ENCODE assay signal across 8 mouse cellular contexts in genomic region chrX:36561650-36562049, GRCm38 (mm10). TPM values are rescaled to one million over a fixed set of nuclear protein-coding genes. Genes with fewer than 3 reads are reported as not detected.
DNase-seq lines count a peak whose midpoint lies in the region; ATAC-seq and TF ChIP-seq lines count a peak whose summit lies in the region.

No protein-coding gene starts in this region.

- TF ChIP-seq POLR2A in liver, adult 2 months (IDR thresholded peaks at IDR 0.05; ENCODE audit: extremely low read depth, insufficient read depth, low read length): no peak

- DNase-seq in liver, adult 2 months (ENCODE audit: extremely low read depth, low read depth, low spot score): peak; percentile 82
- no peak for DNase-seq in liver, embryonic 11.5 days (ENCODE audit: low spot score)
- peak; percentile 19 for DNase-seq in c-Kit-negative CD71-positive TER-119-positive erythroid progenitor cells, embryonic 14.5 days (ENCODE audit: low read depth, low spot score)
- peak; percentile 5 to 57 for DNase-seq in frontal cortex, postnatal 10 days (ENCODE audit: low spot score in 2 of 2)
- DNase-seq in hindlimb bud, embryonic 11.5 days (ENCODE audit: extremely low spot score, low read depth, low spot score): peak; percentile 20
- peak; percentile 49 to 59 for DNase-seq in left cerebral cortex, postnatal 36 days (ENCODE audit: low spot score in 2 of 2)
- DNase-seq in ovary, adult 18-20 months (ENCODE audit: low spot score): peak; percentile 38
- DNase-seq in thymus, postnatal 0 days (ENCODE audit: low spot score): peak; percentile 74

- H3K27ac ChIP-seq in liver, adult 2 months (replicated peaks; ENCODE audit: insufficient read depth, low read depth, low read length): no peak overlapping the region
- no peak overlapping the region for H3K27ac ChIP-seq in liver, embryonic 11.5 days (ENCODE audit: low read depth, low read length)

- 3% methylated on average over 7 of the region's 7 CpGs for WGBS in liver, adult 2 months
- 10% methylated on average over 7 of the region's 7 CpGs for WGBS in liver, embryonic 11.5 days

- intact Hi-C loops in left cerebral cortex, postnatal 36 days (cut with DNase I): loop anchor here (2.0 kb wide), 1 partner anchor 27 kb away; no protein-coding TSS in a partner anchor

- peak; percentile 58 for TF ChIP-seq CTCF in liver, adult 2 months (IDR thresholded peaks at IDR 0.05; ENCODE audit: low read depth, low read length)

- no peaks in the 10 kb centered on the region for H3K4me1 ChIP-seq in liver, adult 2 months (ENCODE audit: control insufficient read depth, insufficient read depth, low read length)
- H3K4me1 ChIP-seq in liver, embryonic 11.5 days (replicated peaks; ENCODE audit: control insufficient read depth, insufficient read depth, low read length): no peaks in the 10 kb centered on the region

- ATAC-seq in liver, embryonic 11.5 days (replicated peaks; ENCODE audit: low FRiP score): no peak

- no peaks in the 10 kb centered on the region for H3K36me3 ChIP-seq in liver, adult 2 months (ENCODE audit: control insufficient read depth, insufficient read depth, low read length)
- no peaks in the 10 kb centered on the region for H3K36me3 ChIP-seq in liver, embryonic 11.5 days (ENCODE audit: control insufficient read depth, insufficient read depth, low read length)

- H3K27me3 ChIP-seq in liver, adult 2 months (ENCODE audit: control insufficient read depth, insufficient read depth, low read length): no peaks in the 10 kb centered on the region
- no peaks in the 10 kb centered on the region for H3K27me3 ChIP-seq in liver, embryonic 11.5 days (replicated peaks; ENCODE audit: control insufficient read depth, insufficient read depth, low read length)

- no peak overlapping the region for H3K4me3 ChIP-seq in liver, adult 2 months (ENCODE audit: insufficient read depth, low read depth, low read length)
- H3K4me3 ChIP-seq in liver, embryonic 11.5 days (ENCODE audit: low read depth, low read length): no peak overlapping the region

- no peaks in the 10 kb centered on the region for H3K9me3 ChIP-seq in liver, embryonic 11.5 days (ENCODE audit: control insufficient read depth, low read length)

- H3K79me2 ChIP-seq in liver, adult 2 months (ENCODE audit: control insufficient read depth, insufficient read depth, low read length): no peaks in the 10 kb centered on the region

- no peak overlapping the region for H3K9ac ChIP-seq in liver, adult 2 months (ENCODE audit: low read depth, low read length)
- H3K9ac ChIP-seq in liver, embryonic 11.5 days (ENCODE audit: low read depth, low read length): no peak overlapping the region

- H3K4me2 ChIP-seq in liver, embryonic 11.5 days: no peak overlapping the region

RNA-seq across cellular contexts. Expression of gene Pgrmc1, which starts 36.4 kb away (rescaled TPM):
- 1,285 and 1,377 TPM in 2 replicates for total RNA-seq in liver, adult 2 months (2014; rRNA removed)
- 669 and 710 TPM in 2 replicates for polyA plus RNA-seq in liver, adult 2 months (2012; rRNA removed)
- 150 and 158 TPM in 2 replicates for polyA plus RNA-seq in liver, embryonic 11.5 days (2014; fragmentation: Nextera tagmentation; extraction: Ambion mirVana)
- total RNA-seq in left cerebral cortex, postnatal 36 days (2021): 100 to 1,000 TPM; 279 to 291 TPM
- polyA plus RNA-seq in thymus, postnatal 0 days (2015; fragmentation: Nextera tagmentation; extraction: Ambion mirVana): 147 TPM in 2 replicates
